ENCODE assay signal across 8 mouse cellular contexts in genomic region chr17:46556584-46556945, GRCm38 (mm10). TPM values are rescaled to one million over a fixed set of nuclear protein-coding genes. Genes with fewer than 3 reads are reported as not detected.
A peak's percentile ranks its signal among the peaks of the same experiment; 100 is the strongest.
DNase-seq lines count a peak whose midpoint lies in the region; ATAC-seq and TF ChIP-seq lines count a peak whose summit lies in the region.

No protein-coding gene starts in this region.

- peak overlapping the region; percentile 56 for H3K27ac ChIP-seq in kidney, adult 2 months (ENCODE audit: insufficient read depth, low read depth, low read length)
- H3K27ac ChIP-seq in brown adipose tissue, adult 24 weeks (replicated peaks; ENCODE audit: low read depth, low read length), result peak overlapping the region; percentile 88
- H3K27ac ChIP-seq in forebrain, postnatal 0 days (ENCODE audit: low read depth, low read length), result peak overlapping the region; percentile 69
- peak overlapping the region; percentile 92 for H3K27ac ChIP-seq in limb, embryonic 12.5 days
- H3K27ac ChIP-seq in midbrain, embryonic 13.5 days, result peak overlapping the region; percentile 89

- WGBS in kidney, adult 2 months, result 1% methylated on average over 11 of the region's 11 CpGs
- WGBS in forebrain, postnatal 0 days, result under 1% methylated on average over 11 of the region's 11 CpGs
- WGBS in limb, embryonic 12.5 days, result under 1% methylated on average over 11 of the region's 11 CpGs
- WGBS in midbrain, embryonic 13.5 days, result 0% methylated on average over 11 of the region's 11 CpGs

- ATAC-seq in forebrain, postnatal 0 days, result peak; percentile 7
- peak; percentile 2; the same call in 1 of the 2 replicates for ATAC-seq in limb, embryonic 12.5 days (ENCODE audit: insufficient number of reproducible peaks, insufficient read depth, low FRiP score, low TSS enrichment, low read depth)
- ATAC-seq in midbrain, embryonic 13.5 days, result no peak; the same call in none of the 2 replicates

- H3K9me3 ChIP-seq in forebrain, postnatal 0 days (ENCODE audit: low read length), result no peaks in the 10 kb centered on the region
- no peaks in the 10 kb centered on the region for H3K9me3 ChIP-seq in limb, embryonic 12.5 days
- no peaks in the 10 kb centered on the region for H3K9me3 ChIP-seq in midbrain, embryonic 13.5 days

- H3K36me3 ChIP-seq in kidney, adult 2 months (ENCODE audit: control insufficient read depth, insufficient read depth, low read length), result no peaks in the 10 kb centered on the region
- peaks cover 6% of the 10 kb centered on the region for H3K36me3 ChIP-seq in forebrain, postnatal 0 days (ENCODE audit: insufficient read depth)
- peaks cover 9% of the 10 kb centered on the region for H3K36me3 ChIP-seq in limb, embryonic 12.5 days
- H3K36me3 ChIP-seq in midbrain, embryonic 13.5 days, result peaks cover 9% of the 10 kb centered on the region

- no peak for TF ChIP-seq CTCF in kidney, adult 2 months (conservative IDR thresholded peaks at IDR 0.05; ENCODE audit: insufficient read depth, insufficient read length, low read depth, low read length)
- TF ChIP-seq CTCF in forebrain, postnatal 0 days (IDR thresholded peaks at IDR 0.05; ENCODE audit: low read depth), result no peak

- peaks cover 14% of the 10 kb centered on the region for H3K4me1 ChIP-seq in kidney, adult 2 months (ENCODE audit: control insufficient read depth, insufficient read depth, low read length)
- peaks cover 4% of the 10 kb centered on the region for H3K4me1 ChIP-seq in brown adipose tissue, adult 24 weeks (ENCODE audit: control insufficient read depth, insufficient read depth, insufficient read length, low read length)
- H3K4me1 ChIP-seq in forebrain, postnatal 0 days (ENCODE audit: insufficient read depth), result peaks cover 22% of the 10 kb centered on the region
- peaks cover 42% of the 10 kb centered on the region for H3K4me1 ChIP-seq in limb, embryonic 12.5 days (replicated peaks)
- peaks cover 41% of the 10 kb centered on the region for H3K4me1 ChIP-seq in midbrain, embryonic 13.5 days (replicated peaks)

- peak overlapping the region; percentile 72 for H3K4me3 ChIP-seq in kidney, adult 2 months (ENCODE audit: insufficient read depth, low read depth, low read length)
- peak overlapping the region; percentile 76 for H3K4me3 ChIP-seq in brown adipose tissue, adult 24 weeks (ENCODE audit: insufficient read depth, low read depth, low read length)
- H3K4me3 ChIP-seq in forebrain, postnatal 0 days (ENCODE audit: low read depth, low read length), result peak overlapping the region; percentile 100
- H3K4me3 ChIP-seq in limb, embryonic 12.5 days (replicated peaks), result peak overlapping the region; percentile 99
- peak overlapping the region; percentile 98 for H3K4me3 ChIP-seq in midbrain, embryonic 13.5 days (replicated peaks)

- peak overlapping the region; percentile 45 for H3K9ac ChIP-seq in forebrain, postnatal 0 days
- peak overlapping the region; percentile 58 for H3K9ac ChIP-seq in limb, embryonic 12.5 days (replicated peaks)
- peak overlapping the region; percentile 70 for H3K9ac ChIP-seq in midbrain, embryonic 13.5 days (replicated peaks)

- H3K4me2 ChIP-seq in forebrain, postnatal 0 days (ENCODE audit: low read depth), result peak overlapping the region; percentile 81
- H3K4me2 ChIP-seq in limb, embryonic 12.5 days, result peak overlapping the region; percentile 93
- H3K4me2 ChIP-seq in midbrain, embryonic 13.5 days (replicated peaks), result peak overlapping the region; percentile 94

- DNase-seq in kidney, adult 2 months, result no peak
- DNase-seq in kidney, adult 9 months, result no peak
- DNase-seq in forebrain, postnatal 0 days, result no peak
- no peak for DNase-seq in urinary bladder, postnatal 25 days (ENCODE audit: low spot score)
- DNase-seq in B cell, adult 2 months, result no peak

- no peak for TF ChIP-seq POLR2A in kidney, adult 2 months (IDR thresholded peaks at IDR 0.05; ENCODE audit: low read depth, low read length)

- no peaks in the 10 kb centered on the region for H3K27me3 ChIP-seq in kidney, adult 2 months (replicated peaks; ENCODE audit: control insufficient read depth, insufficient read depth, low read length)
- H3K27me3 ChIP-seq in forebrain, postnatal 0 days (ENCODE audit: insufficient read depth, low read length), result no peaks in the 10 kb centered on the region
- H3K27me3 ChIP-seq in limb, embryonic 12.5 days, result no peaks in the 10 kb centered on the region
- H3K27me3 ChIP-seq in midbrain, embryonic 13.5 days, result no peaks in the 10 kb centered on the region

RNA-seq across cellular contexts. Expression of gene Srf, which starts 0.6 kb away (rescaled TPM):
- polyA plus RNA-seq in kidney, adult 2 months (2012; rRNA removed), result 67.0 and 86.3 TPM in 2 replicates
- polyA plus RNA-seq in brown adipose tissue, adult 24 weeks (2012; ENCODE audit: insufficient read depth, insufficient read length, missing spikeins), result 17.6 and 19.1 TPM in 2 replicates
- total RNA-seq in forebrain, postnatal 0 days (2014; rRNA removed), result 47.2 and 57.0 TPM in 2 replicates
- polyA plus RNA-seq in forebrain, postnatal 0 days (2015; fragmentation: Nextera tagmentation; extraction: Ambion mirVana), result 2.3 and 2.4 TPM in 2 replicates
- 11.8 and 12.4 TPM in 2 replicates for polyA plus RNA-seq in limb, embryonic 12.5 days (2016; fragmentation: Nextera tagmentation; extraction: Ambion mirVana)
- 4.1 and 6.0 TPM in 2 replicates for polyA plus RNA-seq in midbrain, embryonic 13.5 days (2015; fragmentation: Nextera tagmentation; extraction: Ambion mirVana)

RNA-seq across cellular contexts. Expression of gene Cul9, which starts 10.4 kb away (rescaled TPM):
- 27.0 and 32.4 TPM in 2 replicates for polyA plus RNA-seq in kidney, adult 2 months (2012; rRNA removed)
- 11.6 and 14.5 TPM in 2 replicates for polyA plus RNA-seq in brown adipose tissue, adult 24 weeks (2012; ENCODE audit: insufficient read depth, insufficient read length, missing spikeins)
- total RNA-seq in forebrain, postnatal 0 days (2014; rRNA removed), result 31.9 and 44.4 TPM in 2 replicates
- 9.7 and 13.7 TPM in 2 replicates for polyA plus RNA-seq in forebrain, postnatal 0 days (2015; fragmentation: Nextera tagmentation; extraction: Ambion mirVana)
- polyA plus RNA-seq in limb, embryonic 12.5 days (2016; fragmentation: Nextera tagmentation; extraction: Ambion mirVana), result 8.9 and 10.8 TPM in 2 replicates
- polyA plus RNA-seq in midbrain, embryonic 13.5 days (2015; fragmentation: Nextera tagmentation; extraction: Ambion mirVana), result 18.7 and 20.3 TPM in 2 replicates
